Mouse (Mus musculus) lung, postnatal 10 days (tissue): Measurements from ENCODE around the gene Grin2a.
"Not testable (repeated sequence)": the region's sequence is repeated elsewhere in the genome, so short reads cannot be mapped to it uniquely, and the experiment has no call there.

ENCODE experiments used
- DNase-seq: peaks from one replicate; pipeline ENCODE4 v3.0.0; 2021

Grin2a gene

DNA sequence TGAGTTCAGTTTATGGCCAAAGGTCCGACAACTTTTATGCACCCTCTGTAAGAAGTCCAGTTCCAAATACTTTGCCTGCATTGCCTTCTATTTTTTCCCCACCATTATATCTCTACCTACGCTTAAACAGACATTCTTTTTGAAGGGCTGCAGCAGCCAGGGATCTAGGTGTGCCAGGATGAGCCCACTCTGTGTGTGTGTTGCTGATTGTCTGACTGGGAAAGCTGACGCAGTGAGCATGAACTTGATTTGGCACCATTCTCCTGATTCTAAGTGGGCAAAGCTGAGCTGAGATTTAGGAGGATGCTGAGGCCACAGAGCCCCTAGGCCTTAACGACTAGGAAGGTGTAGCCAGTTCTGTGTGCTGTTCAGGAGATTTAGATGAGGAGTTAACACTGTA, 378.6 kb downstream of the Grin2a start:
- DNase-seq = no peak

DNA sequence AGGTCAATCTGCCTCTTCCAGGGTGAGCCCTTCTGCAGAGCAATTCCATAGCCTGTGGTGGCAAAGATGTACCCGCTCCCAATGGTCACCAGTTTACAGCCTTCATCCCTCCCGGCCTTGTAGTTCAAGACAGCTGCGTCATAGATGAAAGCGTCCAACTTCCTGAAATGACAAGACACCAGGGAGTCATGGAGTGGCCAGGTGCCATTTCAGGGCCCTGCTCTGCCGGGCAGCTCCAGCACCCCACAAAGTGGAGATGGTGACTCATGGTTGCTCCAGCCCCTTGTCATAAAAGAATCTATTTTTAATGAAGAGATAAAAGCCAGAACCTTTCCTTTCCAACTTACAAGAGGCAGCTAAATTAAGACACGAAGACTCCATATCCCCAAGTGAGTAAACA, 382.8 kb downstream of the Grin2a start:
- not testable (repeated sequence) for DNase-seq

DNA sequence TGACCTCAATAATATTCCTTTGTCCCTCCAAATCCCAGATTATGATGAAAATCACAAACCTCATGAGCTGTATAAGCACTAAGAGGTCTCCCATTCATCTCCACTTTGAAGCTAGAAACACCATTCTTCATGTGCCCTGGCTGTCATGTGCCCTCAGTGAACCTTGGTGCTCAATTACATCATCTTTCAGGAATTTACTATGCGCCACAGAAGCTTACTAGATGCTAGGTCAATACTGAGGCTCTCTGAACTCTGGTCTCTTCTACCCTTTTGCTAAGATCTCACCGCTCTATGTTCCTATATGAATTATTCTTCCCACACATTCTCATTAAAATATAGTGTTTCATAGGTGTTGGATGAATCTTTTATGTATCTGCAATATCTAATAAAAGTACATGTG, 387.9 kb downstream of the Grin2a start:
- no peak for DNase-seq

DNA sequence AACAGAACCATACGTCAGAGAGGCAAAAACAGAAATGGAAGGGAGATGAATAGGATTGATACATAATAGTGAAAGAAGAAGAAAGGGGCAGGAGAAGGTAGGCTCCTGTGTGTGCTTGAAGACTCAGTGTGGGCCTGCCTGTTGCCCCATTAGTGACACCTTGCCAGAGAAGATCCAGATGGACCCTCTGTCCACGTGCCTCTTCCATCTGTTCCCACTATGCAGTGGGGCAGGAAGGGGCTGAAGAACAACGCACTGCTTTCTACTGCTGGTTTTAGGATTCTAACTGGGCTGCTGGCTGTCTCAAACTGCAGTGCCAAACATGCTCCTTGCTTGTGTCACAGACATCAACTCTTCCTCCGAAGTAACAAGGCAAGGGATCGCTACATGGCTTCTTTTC, 391.4 kb downstream of the Grin2a start:
- no peak for DNase-seq

DNA sequence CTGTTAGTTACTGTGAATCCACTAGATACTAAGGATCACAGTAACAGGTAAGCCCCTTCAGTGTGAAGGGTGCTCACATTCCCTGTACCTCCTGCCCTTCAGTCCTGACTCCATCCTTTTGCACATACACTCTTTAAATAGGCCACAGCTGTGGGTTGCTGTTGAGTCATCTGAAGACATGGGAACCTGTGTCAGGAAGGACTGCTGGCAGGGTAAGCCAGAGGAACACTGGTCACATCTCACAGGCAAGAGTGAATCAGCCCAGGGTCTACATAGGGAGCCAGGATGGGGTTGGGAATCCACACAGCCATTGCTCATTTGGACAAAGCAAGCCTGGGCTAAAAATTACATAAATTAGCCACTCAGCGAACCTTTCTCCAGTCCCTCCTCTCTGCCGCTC, 392.8 kb downstream of the Grin2a start:
- DNase-seq = no peak

DNA sequence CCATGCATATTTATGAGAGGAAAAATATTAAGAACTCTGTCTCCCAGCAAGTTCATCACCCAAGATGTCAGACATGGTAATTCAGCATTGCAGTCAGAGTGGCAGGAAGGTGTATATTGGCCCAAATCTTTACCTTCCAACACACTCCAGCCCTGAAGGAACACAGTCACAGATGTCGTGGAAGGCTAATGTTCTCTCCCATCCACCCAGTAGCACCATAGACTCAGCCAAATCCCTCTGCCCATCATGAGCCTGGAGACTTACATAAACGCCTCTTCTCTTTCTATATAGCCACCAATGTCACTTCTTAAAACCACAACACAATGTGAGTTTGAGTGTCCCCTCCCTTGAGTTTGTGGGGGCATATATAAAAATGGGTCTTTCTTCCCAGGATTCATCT, 406.2 kb downstream of the Grin2a start:
- DNase-seq = no peak

DNA sequence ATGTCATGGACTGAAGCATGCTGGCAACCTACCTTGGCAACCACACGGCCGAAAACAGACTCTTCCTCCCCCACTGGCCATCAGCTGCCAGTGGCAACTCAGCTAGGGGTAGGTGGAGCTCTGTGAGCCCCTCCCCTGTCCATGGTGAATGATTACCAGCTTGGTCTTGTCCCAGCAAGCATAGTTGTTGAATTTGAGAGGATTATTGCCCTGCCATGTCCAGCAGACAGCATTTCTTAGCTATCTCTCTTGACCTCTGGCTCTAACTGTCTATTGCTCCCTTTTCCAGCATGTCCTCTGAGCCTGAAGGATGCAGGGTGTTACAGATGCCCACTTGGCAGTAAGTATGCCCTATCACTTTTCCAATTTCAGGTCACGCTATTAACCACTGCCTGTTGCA, 406.9 kb downstream of the Grin2a start:
- DNase-seq = no peak

DNA sequence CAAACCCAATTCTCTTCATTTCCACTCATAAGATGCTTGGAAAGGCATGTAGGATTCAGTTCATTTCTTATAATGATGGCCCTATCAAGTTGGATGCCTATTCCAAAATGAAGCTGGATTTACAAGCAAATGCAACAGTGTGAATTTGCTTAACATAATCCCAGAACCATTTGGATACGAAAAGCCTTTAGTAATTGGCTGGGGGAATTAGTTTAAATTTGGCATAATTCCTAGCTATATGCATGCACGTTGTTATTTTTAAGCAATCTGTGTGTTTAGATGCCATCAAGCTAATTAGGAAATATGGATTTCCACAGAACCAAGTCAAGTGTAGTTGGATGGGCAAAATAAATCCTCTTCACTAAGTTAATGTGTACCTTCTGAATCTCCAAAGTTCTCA, 411.4 kb downstream of the Grin2a start:
- no peak for DNase-seq

DNA sequence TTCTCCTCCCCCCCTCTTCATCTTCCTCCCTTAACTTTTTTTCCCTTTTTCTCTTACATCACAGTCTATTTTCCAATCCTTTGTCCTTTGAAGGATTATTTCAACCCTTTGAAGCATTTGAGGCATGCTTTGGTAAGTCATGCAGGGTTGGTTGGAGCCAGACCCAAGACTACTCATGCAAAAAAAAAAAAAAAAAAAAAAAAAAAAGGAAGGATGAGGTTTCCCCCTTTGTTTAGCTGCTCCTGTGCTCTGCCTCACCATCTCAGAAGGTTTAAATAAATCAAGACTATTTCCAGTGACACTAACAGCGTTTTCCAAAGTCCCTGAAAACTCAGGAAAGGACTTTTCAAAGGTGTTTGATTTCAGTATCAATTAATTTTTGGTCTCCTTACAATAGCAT, 423.6 kb downstream of the Grin2a start:
- DNase-seq = no peak

DNA sequence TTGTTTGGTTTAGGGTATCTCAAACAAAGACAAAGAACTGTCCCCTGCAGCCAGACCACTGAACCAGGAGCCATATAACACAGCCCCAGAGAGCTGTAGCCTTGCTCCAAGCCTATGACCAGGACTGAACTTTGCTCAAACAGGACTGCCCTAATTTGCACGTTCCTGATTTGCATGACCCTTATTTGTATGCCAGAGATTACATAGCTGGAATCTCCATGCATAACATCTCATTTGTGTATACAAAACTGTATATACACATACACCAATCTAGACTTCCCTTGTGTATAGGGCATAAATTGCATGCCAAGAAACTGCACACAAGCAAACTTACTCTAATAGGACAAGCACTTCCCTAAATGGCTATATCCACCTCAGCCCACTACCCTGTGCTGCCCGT, 428.1 kb downstream of the Grin2a start:
- no peak for DNase-seq

DNA sequence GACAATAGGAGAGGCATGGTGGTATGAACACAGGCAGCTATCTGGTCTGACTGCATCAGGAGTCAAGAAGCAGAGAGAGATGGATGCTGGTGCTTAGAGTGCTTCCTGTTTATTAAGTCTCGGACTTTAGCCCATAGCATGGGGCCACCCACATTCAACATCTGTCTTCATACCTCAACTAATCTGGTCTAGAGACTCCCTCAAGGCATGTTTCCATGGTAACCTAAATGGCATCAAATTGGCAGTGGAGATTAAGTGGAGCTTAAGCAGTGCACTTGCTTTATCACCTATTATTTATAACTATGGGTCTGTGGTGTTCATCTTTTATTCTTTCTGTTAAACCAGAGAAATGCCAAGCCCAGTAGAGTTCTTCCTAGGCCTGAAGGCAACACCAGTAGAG, 433.5 kb downstream of the Grin2a start:
- no peak for DNase-seq

DNA sequence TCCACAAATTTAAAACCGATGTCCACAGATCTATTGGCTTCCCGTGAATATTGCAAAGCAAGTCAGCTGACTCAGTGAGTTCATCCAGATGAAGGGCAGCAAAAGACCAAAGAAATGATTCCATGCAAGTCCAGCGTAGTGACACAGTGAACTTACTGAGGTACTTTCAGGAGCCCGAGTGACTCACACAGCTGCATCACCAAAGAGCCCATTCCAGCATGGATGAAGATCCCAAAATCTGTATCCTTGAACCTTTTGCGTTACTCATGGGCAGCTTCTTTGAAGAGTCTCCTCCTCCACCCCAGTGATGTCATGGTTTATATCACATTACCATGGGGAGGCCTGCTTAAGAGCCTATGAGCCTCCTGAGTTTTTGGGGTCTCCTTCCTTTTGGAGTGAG, 460.2 kb downstream of the Grin2a start:
- DNase-seq = no peak

DNA sequence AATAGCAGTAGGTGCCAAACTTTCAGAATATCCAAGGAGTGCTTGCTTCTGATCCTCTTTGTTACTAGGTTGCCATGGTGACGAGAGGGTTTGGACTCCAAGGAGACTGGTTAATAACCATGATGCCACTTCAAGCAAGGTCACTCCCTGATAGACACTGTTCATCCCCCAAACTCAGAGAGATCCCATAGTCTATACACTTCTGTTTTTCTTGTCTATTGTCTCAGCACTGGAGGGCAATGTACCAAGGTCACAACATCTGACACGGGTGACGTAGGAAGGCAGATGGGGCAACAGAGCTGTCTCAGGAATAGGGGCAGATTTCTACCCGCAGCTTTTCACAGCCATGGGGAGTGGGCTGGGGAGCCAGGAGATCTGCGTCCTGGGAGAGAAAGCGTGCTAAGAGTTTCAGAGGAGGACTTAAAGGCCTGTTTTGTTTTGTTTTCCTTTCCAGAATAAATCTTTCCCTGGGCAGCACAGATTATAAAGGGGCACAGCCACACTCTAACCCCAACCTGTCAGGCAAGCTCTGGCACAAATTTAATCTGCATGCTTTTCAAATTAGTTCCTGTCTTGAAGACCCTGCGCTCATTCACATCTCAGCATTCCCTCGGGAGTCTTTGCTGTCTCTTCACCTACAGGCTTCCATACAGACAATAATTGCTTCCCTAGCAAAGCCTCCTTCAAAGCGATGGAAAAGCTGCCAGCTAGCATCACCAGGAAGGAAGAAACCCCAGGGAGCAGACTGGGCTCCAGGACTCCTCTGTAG, 461.6 kb downstream of the Grin2a start:
- no peak for DNase-seq

DNA sequence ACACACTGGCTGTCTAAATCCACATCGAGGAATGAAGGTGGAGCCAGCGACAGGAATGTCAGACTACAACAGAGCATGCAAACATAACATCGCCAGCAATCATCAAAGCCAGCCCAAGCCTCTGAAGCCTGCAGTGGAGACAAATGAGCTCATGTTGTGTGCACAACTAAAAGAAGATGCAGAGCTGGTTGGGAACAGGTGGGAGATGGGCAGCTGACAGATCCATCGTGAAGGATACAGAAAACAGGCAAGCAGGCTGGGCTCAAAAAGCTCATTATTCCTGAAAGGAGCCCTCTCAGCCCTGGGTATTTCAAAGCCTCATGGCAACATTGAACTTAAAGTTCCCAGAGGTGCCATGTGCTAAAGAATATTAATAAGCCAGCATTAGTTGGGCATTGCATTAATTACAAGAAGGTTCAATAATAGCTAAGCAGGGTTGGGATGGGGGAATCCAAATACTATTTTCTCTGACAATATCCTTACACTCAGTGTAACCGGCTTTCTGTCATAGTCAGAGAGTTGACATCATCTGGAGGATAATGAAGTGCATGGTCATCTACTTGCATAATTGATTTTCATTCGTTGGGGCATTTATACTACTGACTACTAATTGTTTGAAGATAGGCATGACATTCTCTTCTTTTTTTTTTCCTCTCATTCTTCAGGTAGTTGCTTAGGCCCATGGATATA, 462.4 kb downstream of the Grin2a start:
- DNase-seq = no peak

DNA sequence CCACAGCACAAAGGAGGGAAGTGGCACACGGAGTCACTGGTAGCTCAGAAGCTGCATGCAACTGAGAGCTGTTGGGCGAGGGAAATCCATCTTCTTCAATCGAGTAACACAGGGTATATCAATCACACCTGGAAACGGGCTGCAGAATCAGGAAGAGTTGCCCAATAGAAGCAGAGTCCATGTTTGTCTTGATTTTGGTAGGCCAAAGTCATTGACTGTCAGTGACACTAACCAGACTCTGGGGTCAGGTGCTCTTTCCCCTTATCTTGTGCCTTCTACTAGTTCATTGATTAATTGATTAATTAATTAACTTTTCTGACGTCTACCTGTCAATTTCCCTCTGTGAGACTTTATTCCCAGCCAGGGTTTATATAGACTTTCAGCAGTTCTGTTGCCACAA, 468.1 kb downstream of the Grin2a start:
- DNase-seq = no peak

DNA sequence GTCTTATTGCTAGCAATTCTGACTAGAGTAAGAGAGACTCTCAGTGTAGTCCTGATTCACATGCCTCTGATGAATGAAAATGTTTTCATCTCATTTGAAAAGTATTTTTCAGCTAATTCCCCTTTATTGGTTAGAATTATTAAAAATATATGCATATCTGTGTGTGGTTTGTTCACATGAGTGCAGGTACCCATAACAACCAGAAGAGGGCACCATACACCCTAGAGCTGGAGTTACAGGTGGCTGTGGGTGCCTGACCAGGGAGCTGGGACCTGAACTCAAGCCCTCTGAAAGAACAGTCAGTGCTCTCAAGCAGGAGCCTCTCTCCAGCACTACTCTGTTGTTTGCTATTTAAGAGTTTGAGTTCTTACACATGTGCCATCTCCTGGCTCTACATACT, 472.0 kb downstream of the Grin2a start:
- no peak for DNase-seq
